Mouse (Mus musculus): Measurements from ENCODE around the gene Zfp764. TPM values are rescaled to one million over a fixed set of nuclear protein-coding genes. Genes with fewer than 3 reads are reported as not detected.
"Not testable (repeated sequence)": the region's sequence is repeated elsewhere in the genome, so short reads cannot be mapped to it uniquely, and the experiment has no call there.

Zfp764 gene
- polyA plus RNA-seq, 2 experiments, result 7.8 to 9.1 TPM

DNA sequence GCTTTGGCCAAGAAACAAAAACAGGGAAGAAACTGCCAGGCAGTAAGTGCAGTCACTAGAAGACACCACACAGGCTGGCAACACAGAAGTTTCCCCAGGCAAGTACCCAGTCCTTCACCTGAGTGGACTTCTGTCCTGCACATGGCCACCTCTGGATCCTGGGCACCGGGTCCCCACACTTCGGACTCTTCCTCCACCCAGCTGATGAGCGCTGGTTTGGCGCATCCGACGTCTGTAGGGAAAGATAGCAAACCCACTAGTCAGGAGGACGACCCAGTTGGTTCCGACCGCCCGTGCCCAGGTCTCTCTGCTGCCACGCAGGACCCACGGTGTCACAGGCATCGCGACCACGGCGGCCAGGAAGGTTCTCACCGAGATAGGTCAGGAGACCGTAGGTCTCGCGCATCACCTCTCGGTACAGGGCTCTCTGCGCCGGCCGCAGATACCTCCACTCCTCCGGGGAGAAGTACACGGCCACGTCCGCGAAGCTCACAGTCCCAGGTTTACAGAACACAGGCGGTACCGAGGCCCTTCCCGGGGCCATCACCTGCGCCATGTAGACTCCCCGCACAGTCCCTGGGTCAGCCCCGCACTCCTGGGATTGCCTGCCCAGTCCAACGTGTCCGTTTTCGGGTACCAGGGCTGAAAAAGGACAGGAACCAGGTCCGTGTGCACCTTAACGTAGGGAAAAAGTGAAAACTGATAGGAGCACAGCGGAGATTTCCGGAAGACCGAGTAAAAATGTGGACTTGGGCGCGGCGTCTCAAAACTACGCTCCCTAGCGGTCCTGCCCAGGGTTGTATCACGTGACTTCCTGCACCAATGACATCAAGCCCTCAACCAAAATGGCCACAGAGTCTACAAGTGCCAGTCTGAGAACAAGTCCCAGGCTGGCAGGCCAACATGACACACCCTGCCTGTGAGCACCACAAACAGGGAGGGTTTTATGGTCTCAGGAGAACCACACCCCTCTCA lies 31.1 kb downstream of the Zfp764 start, which contains the start of gene Zfp747:
Gene Zfp747, minus strand, starts transcription at position 780 of the 975 bp plus-strand sequence.
- ATAC-seq (ENCODE audit: low FRiP score, low read depth), result peak; percentile 91
- H3K27me3 ChIP-seq (ENCODE audit: control insufficient read depth, insufficient read depth, low read length); H3K4me1 ChIP-seq (ENCODE audit: control insufficient read depth, insufficient read depth, low read length); H3K36me3 ChIP-seq (ENCODE audit: control insufficient read depth, insufficient read depth, low read length); H3K27ac ChIP-seq (replicated peaks; ENCODE audit: low read depth, low read length); H3K9me3 ChIP-seq (ENCODE audit: control insufficient read depth, low read length): not testable (repeated sequence)
- Histone ChIP-seq H3K4me2 (replicated peaks; ENCODE audit: low read depth, low read length, severe bottlenecking) (peak within 1 kb of the TSS; percentile 74), H3K4me3 (replicated peaks; ENCODE audit: low read length) (peak within 1 kb of the TSS; percentile 69), H3K9ac (ENCODE audit: low read depth, low read length, severe bottlenecking) (peak within 1 kb of the TSS; percentile 72)
- 0 out of 2 replicates have a peak, but pooled peaks have one; percentile 17 for TF ChIP-seq POLR2A (IDR thresholded peaks at IDR 0.05; ENCODE audit: borderline replicate concordance, extremely low read depth, insufficient read depth, insufficient read length)
- 3% methylated on average over 48 of the region's 49 CpGs for WGBS
- DNase-seq (ENCODE audit: low spot score), result peak; percentile 91

DNA sequence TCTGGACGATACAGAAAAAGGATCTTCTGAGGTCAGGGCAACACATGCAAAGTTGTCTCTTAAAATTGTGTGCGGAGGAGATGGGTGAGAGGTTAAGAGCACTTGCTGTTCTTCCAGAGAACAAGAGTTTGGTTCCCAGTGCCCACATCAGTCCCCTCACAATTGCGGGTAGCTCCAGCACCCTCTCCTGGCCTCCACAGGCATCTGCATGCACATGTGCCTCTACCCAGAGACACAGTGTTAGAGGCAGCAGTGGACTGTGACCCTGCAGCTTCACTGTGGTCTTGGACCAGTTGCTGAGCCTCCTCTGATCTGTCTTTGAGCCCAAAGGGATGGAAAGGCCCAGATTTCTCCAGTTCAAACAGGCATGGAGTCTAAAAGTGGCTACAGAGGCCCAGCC lies 34.8 kb downstream of the Zfp764 start:
- not testable (repeated sequence) for H3K27ac ChIP-seq (replicated peaks; ENCODE audit: low read depth, low read length); ATAC-seq (ENCODE audit: low FRiP score, low read depth); H3K4me3 ChIP-seq (replicated peaks; ENCODE audit: low read length); DNase-seq (ENCODE audit: low spot score); H3K4me1 ChIP-seq (ENCODE audit: control insufficient read depth, insufficient read depth, low read length); H3K27me3 ChIP-seq (ENCODE audit: control insufficient read depth, insufficient read depth, low read length); H3K9me3 ChIP-seq (ENCODE audit: control insufficient read depth, low read length); H3K4me2 ChIP-seq (replicated peaks; ENCODE audit: low read depth, low read length, severe bottlenecking); H3K36me3 ChIP-seq (ENCODE audit: control insufficient read depth, insufficient read depth, low read length); H3K9ac ChIP-seq (ENCODE audit: low read depth, low read length, severe bottlenecking)
- WGBS, result 79% methylated on average over 3 of the region's 3 CpGs

DNA sequence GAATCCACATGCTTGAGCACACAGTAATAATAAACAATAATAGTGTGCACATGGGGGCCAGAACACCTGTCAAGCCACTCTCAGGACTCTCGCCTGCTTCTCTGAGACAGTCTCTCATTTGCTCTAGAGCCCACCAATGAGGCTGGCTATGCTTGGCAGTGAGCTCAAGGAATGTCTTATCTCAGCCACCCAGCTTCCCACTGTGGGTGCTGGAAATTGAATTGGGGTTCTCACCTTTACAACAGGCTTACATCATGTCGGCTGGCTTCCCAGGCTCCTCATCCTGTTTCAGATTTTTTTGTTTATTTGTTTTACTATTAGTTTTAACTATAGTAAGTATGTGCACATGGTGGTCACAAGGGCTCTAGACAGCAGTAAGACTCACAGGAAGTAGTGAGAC lies 35.4 kb downstream of the Zfp764 start:
- ATAC-seq (ENCODE audit: low FRiP score, low read depth) (no peak), DNase-seq (ENCODE audit: low spot score) (no peak)
- WGBS, result 84% methylated on average over 2 of the region's 2 CpGs
- Histone ChIP-seq H3K36me3 (ENCODE audit: control insufficient read depth, insufficient read depth, low read length) (no peaks in the 10 kb centered on the region), H3K4me3 (replicated peaks; ENCODE audit: low read length) (no peak overlapping the region), H3K9ac (ENCODE audit: low read depth, low read length, severe bottlenecking) (no peak overlapping the region), H3K4me2 (replicated peaks; ENCODE audit: low read depth, low read length, severe bottlenecking) (no peak overlapping the region), H3K27me3 (ENCODE audit: control insufficient read depth, insufficient read depth, low read length) (no peaks in the 10 kb centered on the region), H3K27ac (replicated peaks; ENCODE audit: low read depth, low read length) (no peak overlapping the region), H3K9me3 (ENCODE audit: control insufficient read depth, low read length) (no peaks in the 10 kb centered on the region), H3K4me1 (ENCODE audit: control insufficient read depth, insufficient read depth, low read length) (0 out of 2 replicates have a peak, but pooled peaks cover 3% of the 10 kb centered on the region)
- no peak for TF ChIP-seq POLR2A (IDR thresholded peaks at IDR 0.05; ENCODE audit: borderline replicate concordance, extremely low read depth, insufficient read depth, insufficient read length)

GRCm38 (mm10) chr7:127366249-127366648 lies 40.4 kb downstream of the Zfp764 start:
- ATAC-seq (ENCODE audit: low FRiP score, low read depth) (no peak), DNase-seq (ENCODE audit: low spot score) (no peak)
- H3K36me3 ChIP-seq (ENCODE audit: control insufficient read depth, insufficient read depth, low read length), result no peaks in the 10 kb centered on the region
- no peaks in the 10 kb centered on the region; the same call in 1 of the 2 replicates for H3K27me3 ChIP-seq (ENCODE audit: control insufficient read depth, insufficient read depth, low read length)
- 59% methylated on average over 3 of the region's 3 CpGs for WGBS
- no peak overlapping the region for H3K9ac ChIP-seq (ENCODE audit: low read depth, low read length, severe bottlenecking)
- peaks cover 8% of the 10 kb centered on the region; the same call in 1 of the 2 replicates for H3K4me1 ChIP-seq (ENCODE audit: control insufficient read depth, insufficient read depth, low read length)
- TF ChIP-seq POLR2A (IDR thresholded peaks at IDR 0.05; ENCODE audit: borderline replicate concordance, extremely low read depth, insufficient read depth, insufficient read length), result no peak
- H3K27ac ChIP-seq (replicated peaks; ENCODE audit: low read depth, low read length), result no peak overlapping the region
- no peaks in the 10 kb centered on the region for H3K9me3 ChIP-seq (ENCODE audit: control insufficient read depth, low read length)
- no peak overlapping the region for H3K4me3 ChIP-seq (replicated peaks; ENCODE audit: low read length)
- H3K4me2 ChIP-seq (replicated peaks; ENCODE audit: low read depth, low read length, severe bottlenecking), result no peak overlapping the region

DNA sequence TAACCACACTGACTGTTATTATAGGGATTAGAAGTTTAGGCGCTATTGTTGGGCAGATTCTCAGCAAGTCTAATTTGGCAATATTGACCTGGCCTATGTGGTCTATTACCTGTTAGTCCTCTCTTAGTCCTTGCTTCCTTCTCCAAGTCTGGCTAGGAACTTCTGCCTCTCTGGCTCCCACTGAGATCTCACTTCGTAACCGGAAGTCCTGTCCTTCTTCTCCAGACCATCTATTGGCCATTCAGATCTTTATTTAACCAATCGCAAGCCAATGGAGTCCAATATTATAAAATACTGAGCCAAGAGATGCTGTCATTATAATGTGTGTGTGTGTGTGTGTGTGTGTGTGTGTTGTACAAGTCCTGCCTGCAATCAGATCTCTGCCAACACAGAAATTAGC lies 42.5 kb downstream of the Zfp764 start:
- Histone ChIP-seq H3K4me3 (replicated peaks; ENCODE audit: low read length) (peak overlapping the region; percentile 37; the same call in 1 of the 2 replicates), H3K9ac (ENCODE audit: low read depth, low read length, severe bottlenecking) (no peak overlapping the region), H3K27ac (replicated peaks; ENCODE audit: low read depth, low read length) (no peak overlapping the region), H3K4me2 (replicated peaks; ENCODE audit: low read depth, low read length, severe bottlenecking) (peak overlapping the region; percentile 72; the same call in 1 of the 2 replicates), H3K9me3 (ENCODE audit: control insufficient read depth, low read length) (no peaks in the 10 kb centered on the region), H3K27me3 (ENCODE audit: control insufficient read depth, insufficient read depth, low read length) (no peaks in the 10 kb centered on the region; the same call in 1 of the 2 replicates), H3K36me3 (ENCODE audit: control insufficient read depth, insufficient read depth, low read length) (no peaks in the 10 kb centered on the region), H3K4me1 (ENCODE audit: control insufficient read depth, insufficient read depth, low read length) (peaks cover 8% of the 10 kb centered on the region; the same call in 1 of the 2 replicates)
- ATAC-seq (ENCODE audit: low FRiP score, low read depth), result no peak
- WGBS, result 58% methylated on average over 4 of the region's 4 CpGs
- no peak for TF ChIP-seq POLR2A (IDR thresholded peaks at IDR 0.05; ENCODE audit: borderline replicate concordance, extremely low read depth, insufficient read depth, insufficient read length)
- no peak for DNase-seq (ENCODE audit: low spot score)

All from limb, embryonic 14.5 days (tissue).